Mouse (Mus musculus) Patski (cell line): ENCODE data around the gene Olfr480. TPM values are rescaled to one million over a fixed set of nuclear protein-coding genes. Genes with fewer than 3 reads are reported as not detected.

Experiments
- ATAC-seq: fragments of 100-300 bp; one replicate; pipeline ENCODE4 v1.8.0; 2021
- CTCF ChIA-PET: fragments of 350-600 bp; sonication (Branson Sonifier 250); formaldehyde crosslinking; loops from one replicate; lab custom pipeline; 2022; ENCODE audit warnings: inconsistent platforms; lab: Charles Lee
- POLR2A ChIA-PET: fragments of 350-600 bp; sonication (Branson Sonifier 250); formaldehyde crosslinking; loops from one replicate; lab custom pipeline; 2022; ENCODE audit warnings: antibody characterized with exemption, inconsistent platforms; lab: Charles Lee
- DNase-seq: peaks from one replicate; pipeline ENCODE4 v3.0.0-alpha.2; 2011; ENCODE audit warnings: low read depth, low spot score
- H3K27me3 ChIP-seq: fragments of 371-371 bp; one replicate; pipeline ENCODE4 v1.5.1; 2021
- CTCF ChIP-seq: fragments of 100-300 bp; IDR thresholded peaks from one replicate; pipeline ENCODE4 v1.5.1; 2021
- in situ Hi-C: fragments of 300-500 bp; cut with MboI; formaldehyde crosslinking; loops from 3 replicates; pipeline ENCODE4 v1.11.1; 2018; ENCODE audit warnings: low pct_unique_long_range_greater_than_20kb, mixed read lengths
- polyA plus RNA-seq: library from polyadenylated mRNA; unstranded; gene quantifications from one replicate; pipeline ENCODE4 v1.2.3, GENCODE M21; 2021

Olfr480 gene
- polyA plus RNA-seq: not detected

GRCm38 (mm10) chr7:108067246-108067645 lies at the start of gene Olfr480:
Gene Olfr480, minus strand, starts transcription at chr7:108067346.
- ChIA-PET POLR2A (no interaction called here), CTCF (no interaction called here)
- TF ChIP-seq CTCF: no peak
- no peak for ATAC-seq
- in situ Hi-C loops: no loop called here
- DNase-seq: no peak
- H3K27me3 ChIP-seq: no peaks in the 10 kb centered on the region

- CTCF ChIA-PET: no interaction called here
- H3K27me3 ChIP-seq: no peaks in the 10 kb centered on the region
- POLR2A ChIA-PET: no interaction called here
- ATAC-seq: no peak
- no peak for DNase-seq
- in situ Hi-C loops: no loop called here
- no peak for TF ChIP-seq CTCF
These were observed 33.4 kb upstream of the Olfr480 start, which contains the start of gene Olfr483 for GRCm38 (mm10) chr7:108100549-108100948. Gene Olfr483, plus strand, starts transcription at chr7:108100849.

- CTCF ChIA-PET: no interaction called here
These were observed 30.3 kb upstream of the Olfr480 start, which contains the start of gene Olfr482 for GRCm38 (mm10) chr7:108097486-108097885. Gene Olfr482, minus strand, starts transcription at chr7:108097586.

GRCm38 (mm10) chr7:108079555-108079954 lies 12.4 kb upstream of the Olfr480 start, which contains the start of gene Olfr481:
Gene Olfr481, plus strand, starts transcription at chr7:108079855.
- in situ Hi-C loops: no loop called here
- CTCF ChIA-PET: no interaction called here
- DNase-seq: no peak
- POLR2A ChIA-PET: no interaction called here
- no peak for TF ChIP-seq CTCF
- H3K27me3 ChIP-seq: no peaks in the 10 kb centered on the region
- ATAC-seq: no peak

More at GRCm38 (mm10) chr7:108097486-108097885, 30.3 kb upstream of the Olfr480 start, which contains the start of gene Olfr482:
- POLR2A ChIA-PET: no interaction called here
- in situ Hi-C loops: no loop called here
- no peak for DNase-seq
- no peaks in the 10 kb centered on the region for H3K27me3 ChIP-seq
- ATAC-seq: no peak
- no peak for TF ChIP-seq CTCF

DNA sequence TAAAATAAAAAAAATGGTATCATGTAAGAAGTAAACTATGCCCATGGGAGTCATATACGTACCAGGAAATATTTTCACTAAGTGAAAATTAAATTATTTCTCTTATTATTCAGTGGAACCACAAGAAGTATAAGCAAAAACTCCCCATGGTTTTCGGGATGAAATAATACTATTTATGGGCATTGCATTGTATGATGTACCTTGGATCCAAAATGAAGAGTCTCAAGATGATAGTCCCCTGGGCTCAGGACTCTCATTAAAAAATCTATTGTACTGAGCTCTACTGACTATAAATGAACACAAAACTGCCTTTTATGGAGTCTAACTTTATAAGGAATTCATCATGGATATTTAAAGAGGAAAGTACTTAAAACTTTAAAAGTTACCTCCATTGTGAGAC lies 16.8 kb downstream of the Olfr480 start, which contains the start of gene Olfr479:
TSS of gene Olfr479 (plus strand) at position 301 of the 400 bp plus-strand sequence.
- H3K27me3 ChIP-seq: no peaks in the 10 kb centered on the region
- no peak for DNase-seq
- ChIA-PET CTCF (no interaction called here), POLR2A (no interaction called here)
- no peak for TF ChIP-seq CTCF
- in situ Hi-C loops: no loop called here
- no peak for ATAC-seq

DNA sequence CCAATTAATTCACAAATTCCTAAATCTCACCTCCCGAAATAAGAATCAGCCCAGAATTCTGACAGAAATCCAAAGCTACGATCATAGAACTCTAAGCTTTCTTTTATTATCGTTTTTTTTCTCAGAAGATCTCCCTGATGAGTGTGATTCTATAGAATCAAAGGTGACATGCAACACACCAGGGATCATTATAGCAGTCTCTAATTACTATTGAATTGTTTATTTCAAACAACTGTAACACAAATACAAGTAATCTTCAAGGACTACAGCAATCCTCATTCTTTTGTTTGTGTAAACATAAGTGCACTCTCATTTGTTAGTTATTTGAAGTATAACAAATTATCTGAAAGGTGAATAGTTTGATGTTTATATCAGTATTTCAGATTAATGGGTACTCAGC lies 33.3 kb downstream of the Olfr480 start, which contains the start of gene Olfr478:
TSS of gene Olfr478 (minus strand) at position 101 of the 400 bp plus-strand sequence.
- CTCF ChIA-PET: no interaction called here
- in situ Hi-C loops: no loop called here
- no peak for ATAC-seq
- POLR2A ChIA-PET: no interaction called here
- TF ChIP-seq CTCF: no peak
- DNase-seq: no peak
- H3K27me3 ChIP-seq: no peaks in the 10 kb centered on the region

Other genes starting within 250 kb of the Olfr480 start
- not detected for gene Olfr469, start 241.8 kb downstream of the Olfr480 start, polyA plus RNA-seq
- not detected for gene Olfr470, start 219.9 kb downstream of the Olfr480 start, polyA plus RNA-seq
- 0.01 TPM for gene Olfr472, start 169.4 kb downstream of the Olfr480 start, polyA plus RNA-seq
- gene Olfr473, start 136.9 kb downstream of the Olfr480 start, polyA plus RNA-seq: not detected
- not detected for gene Olfr474, start 112.7 kb downstream of the Olfr480 start, polyA plus RNA-seq
- gene Olfr476, start 102.5 kb downstream of the Olfr480 start, polyA plus RNA-seq: not detected
- 0.01 TPM for gene Olfr477, start 80.7 kb downstream of the Olfr480 start, polyA plus RNA-seq
- gene Olfr478, start 33.4 kb downstream of the Olfr480 start, polyA plus RNA-seq: not detected
- not detected for gene Olfr479, start 16.7 kb downstream of the Olfr480 start, polyA plus RNA-seq
- not detected for gene Olfr481, start 12.5 kb upstream of the Olfr480 start, polyA plus RNA-seq
- 9.6 TPM for gene Olfr482, start 30.2 kb upstream of the Olfr480 start, polyA plus RNA-seq
- not detected for gene Olfr483, start 33.5 kb upstream of the Olfr480 start, polyA plus RNA-seq
- not detected for gene Olfr484, start 60.1 kb upstream of the Olfr480 start, polyA plus RNA-seq
- not detected for gene Olfr485, start 92.5 kb upstream of the Olfr480 start, polyA plus RNA-seq
- gene Olfr486, start 105.4 kb upstream of the Olfr480 start, polyA plus RNA-seq: not detected
- not detected for gene Olfr487, start 147.3 kb upstream of the Olfr480 start, polyA plus RNA-seq
- not detected for gene Olfr488, start 191.0 kb upstream of the Olfr480 start, polyA plus RNA-seq
- not detected for gene Olfr490, start 221.6 kb upstream of the Olfr480 start, polyA plus RNA-seq
- not detected for gene Olfr491, start 246.1 kb upstream of the Olfr480 start, polyA plus RNA-seq